Mouse (Mus musculus) thymus, adult 2 months (tissue): ENCODE data around the gene Slc25a24. TPM values are rescaled to one million over a fixed set of nuclear protein-coding genes. Genes with fewer than 3 reads are reported as not detected.

ENCODE experiments used
- DNase-seq: peaks from one replicate; pipeline ENCODE4 v3.0.0; 2021
- H3K27ac ChIP-seq: fragments of 200-500 bp; 2 replicates; pipeline ENCODE4 v1.5.1; 2012; ENCODE audit warnings: low read length, control low read depth; ENCODE audit not compliant: control insufficient read depth, insufficient read depth
- H3K27me3 ChIP-seq: fragments of 200-500 bp; 2 replicates; pipeline ENCODE4 v1.6.1; 2012; ENCODE audit warnings: mild to moderate bottlenecking, low read length, moderate library complexity, mixed read lengths; ENCODE audit not compliant: control insufficient read depth, insufficient read depth
- H3K36me3 ChIP-seq: fragments of 200-500 bp; 2 replicates; pipeline ENCODE4 v1.6.1; 2012; ENCODE audit warnings: mild to moderate bottlenecking, low read length, moderate library complexity; ENCODE audit not compliant: control insufficient read depth, insufficient read depth
- H3K4me1 ChIP-seq: fragments of 200-500 bp; replicated peaks from 2 replicates; pipeline ENCODE4 v1.6.1; 2012; ENCODE audit warnings: low read length; ENCODE audit not compliant: control insufficient read depth, insufficient read depth
- H3K4me3 ChIP-seq: fragments of 200-500 bp; 2 replicates; pipeline ENCODE4 v1.5.1; 2012; ENCODE audit warnings: mild to moderate bottlenecking, low read length, control low read depth, moderate library complexity; ENCODE audit not compliant: control insufficient read depth, insufficient read depth
- CTCF ChIP-seq: fragments of 200-500 bp; IDR thresholded peaks from 2 replicates; pipeline ENCODE4 v1.5.1; 2012; ENCODE audit warnings: mild to moderate bottlenecking, control low read depth, low read length, moderate library complexity, borderline replicate concordance; ENCODE audit not compliant: control insufficient read depth, poor library complexity, insufficient read depth; ENCODE audit errors: extremely low read depth
- POLR2A ChIP-seq: fragments of 200-500 bp; IDR thresholded peaks from 2 replicates; pipeline ENCODE4 v1.6.1; 2012; ENCODE audit warnings: mild to moderate bottlenecking, low read length, control low read depth, moderate library complexity; ENCODE audit not compliant: control insufficient read depth, poor library complexity, insufficient read depth; ENCODE audit errors: extremely low read depth
- WGBS: fragments of 180-500 bp; shearing (Covaris S2); methylation state at CpG from one replicate; pipeline ENCODE4 v1.1.7; 2018; 5-methylcytosine and 5-hydroxymethylcytosine counted together
- polyA plus RNA-seq: library from polyadenylated mRNA; depleted of rRNA; stranded (reverse); fragments of >200 nt; gene quantifications from 2 replicates; pipeline ENCODE4 v1.2.3, GENCODE M21; 2012

Gene Slc25a24
- polyA plus RNA-seq, 1 experiment = 2.3 TPM

DNA sequence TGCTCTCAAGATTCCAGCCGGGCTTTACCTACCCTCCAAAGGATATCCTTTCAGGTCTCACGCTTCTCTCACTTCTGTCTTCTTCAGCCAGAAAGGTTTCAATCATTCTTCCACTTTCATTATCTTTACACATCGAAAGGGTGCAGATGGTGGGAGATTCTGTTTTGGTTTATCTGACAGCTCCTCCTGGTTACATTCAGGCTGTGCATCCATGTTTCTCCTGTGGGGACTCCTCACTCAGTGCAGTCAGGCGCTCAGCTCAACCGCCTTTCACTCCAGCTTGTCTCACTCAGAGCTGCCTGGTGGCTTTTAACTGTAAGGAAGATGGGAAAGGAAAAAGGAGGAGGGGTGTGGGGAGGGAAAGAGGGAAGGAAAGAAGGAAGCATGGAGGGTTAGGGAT lies 3.0 kb upstream of the Slc25a24 start:
- TF ChIP-seq POLR2A = no peak
- TF ChIP-seq CTCF = no peak
- no peak for DNase-seq
- no peaks in the 10 kb centered on the region for H3K27me3 ChIP-seq
- H3K4me1 ChIP-seq = peaks cover 8% of the 10 kb centered on the region
- no peak overlapping the region for H3K4me3 ChIP-seq
- WGBS = 90% methylated on average over 5 of the region's 5 CpGs
- H3K27ac ChIP-seq = no peak overlapping the region
- H3K36me3 ChIP-seq = no peaks in the 10 kb centered on the region

DNA sequence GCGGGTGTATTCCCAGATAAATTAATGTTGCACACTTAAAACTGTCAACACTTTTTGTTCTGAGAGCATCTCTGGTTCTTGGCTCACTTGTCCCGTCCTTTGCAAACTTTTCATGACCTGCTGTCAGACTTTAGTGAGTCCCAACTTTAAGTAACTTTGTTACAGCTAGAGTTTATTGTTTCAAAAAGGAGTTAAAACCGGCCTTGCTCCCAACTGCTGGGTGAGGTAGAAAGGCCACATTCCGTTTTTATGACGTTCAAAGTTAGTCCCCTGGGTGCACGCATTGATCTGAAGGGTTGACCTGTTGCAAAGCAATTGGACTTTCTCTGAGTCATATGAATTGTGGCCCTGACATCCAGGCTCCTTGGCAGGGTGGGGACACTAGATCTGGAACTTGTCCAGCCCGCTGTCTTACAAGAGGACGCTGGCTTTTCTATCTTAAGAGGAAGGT lies 607 bp downstream of the Slc25a24 start:
- Histone ChIP-seq H3K27me3 (no peaks in the 10 kb centered on the region), H3K4me1 (peaks cover 8% of the 10 kb centered on the region), H3K36me3 (no peaks in the 10 kb centered on the region), H3K4me3 (peak overlapping the region; percentile 68), H3K27ac (no peak overlapping the region)
- TF ChIP-seq POLR2A = no peak
- TF ChIP-seq CTCF = no peak
- WGBS = 37% methylated on average over 8 of the region's 8 CpGs
- DNase-seq = no peak

DNA sequence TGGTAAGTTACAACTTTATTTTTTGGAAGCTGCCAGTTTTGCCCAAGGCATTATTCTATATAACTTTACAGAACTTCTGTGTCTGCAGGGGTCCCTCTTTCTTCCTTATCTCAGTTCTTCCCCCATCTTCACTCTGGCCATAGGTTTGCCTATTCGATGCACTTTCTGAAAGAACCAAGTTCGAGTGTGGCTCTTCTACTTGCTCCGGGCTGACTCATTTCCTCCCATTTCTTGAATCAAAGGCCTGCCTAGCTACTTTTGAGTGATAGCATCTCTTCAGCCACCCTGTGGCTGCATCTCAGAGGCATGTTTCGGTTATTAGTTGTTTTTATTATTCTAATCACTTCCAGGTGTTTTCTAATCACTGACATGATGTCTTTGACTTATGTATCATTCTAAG lies 1.1 kb downstream of the Slc25a24 start:
- Histone ChIP-seq H3K36me3 (no peaks in the 10 kb centered on the region), H3K27me3 (no peaks in the 10 kb centered on the region), H3K4me3 (no peak overlapping the region), H3K27ac (no peak overlapping the region), H3K4me1 (peaks cover 8% of the 10 kb centered on the region)
- TF ChIP-seq CTCF = no peak
- TF ChIP-seq POLR2A = no peak
- WGBS = 18% methylated on average over 4 of the region's 4 CpGs
- no peak for DNase-seq

- TF ChIP-seq POLR2A (no peak), CTCF (no peak)
- DNase-seq = no peak
- WGBS = 93% methylated on average over 6 of the region's 6 CpGs
- H3K4me3 ChIP-seq = no peak overlapping the region
- H3K27ac ChIP-seq = no peak overlapping the region
- H3K36me3 ChIP-seq = no peaks in the 10 kb centered on the region
- peaks cover 8% of the 10 kb centered on the region for H3K4me1 ChIP-seq
- H3K27me3 ChIP-seq = no peaks in the 10 kb centered on the region
Measured at GRCm38 (mm10) chr3:109125531-109125930, 2.6 kb downstream of the Slc25a24 start.

- Histone ChIP-seq H3K4me1 (no peaks in the 10 kb centered on the region), H3K4me3 (no peak overlapping the region), H3K27me3 (no peaks in the 10 kb centered on the region), H3K36me3 (no peaks in the 10 kb centered on the region), H3K27ac (no peak overlapping the region)
- DNase-seq = no peak
- 57% methylated on average over 5 of the region's 5 CpGs for whole genome bisulfite sequencing
- TF ChIP-seq CTCF = no peak
- TF ChIP-seq POLR2A = no peak
Measured at GRCm38 (mm10) chr3:109129768-109130167, 6.8 kb downstream of the Slc25a24 start.

GRCm38 (mm10) chr3:109132966-109133365 lies 10.0 kb downstream of the Slc25a24 start:
- Histone ChIP-seq H3K36me3 (no peaks in the 10 kb centered on the region), H3K4me1 (no peaks in the 10 kb centered on the region), H3K27ac (no peak overlapping the region), H3K4me3 (no peak overlapping the region), H3K27me3 (no peaks in the 10 kb centered on the region)
- DNase-seq = no peak
- 67% methylated on average over 4 of the region's 4 CpGs for WGBS
- TF ChIP-seq CTCF (no peak), POLR2A (no peak)

- WGBS = 98% methylated on average over 15 of the region's 15 CpGs
- H3K27ac ChIP-seq = no peak overlapping the region
- no peak overlapping the region for H3K4me3 ChIP-seq
- H3K36me3 ChIP-seq = no peaks in the 10 kb centered on the region
- no peaks in the 10 kb centered on the region for H3K27me3 ChIP-seq
- H3K4me1 ChIP-seq = no peaks in the 10 kb centered on the region
- TF ChIP-seq POLR2A (no peak), CTCF (no peak)
- no peak for DNase-seq
Measured at GRCm38 (mm10) chr3:109134036-109134435, 11.1 kb downstream of the Slc25a24 start.
